Mouse (Mus musculus): ENCODE data around the gene Mgl2.
"Not testable (repeated sequence)": the region's sequence is repeated elsewhere in the genome, so short reads cannot be mapped to it uniquely, and the experiment has no call there.

Gene Mgl2

GRCm38 (mm10) chr11:70129926-70130379 lies at the start of gene Mgl2:
Mgl2 (plus strand) TSS chr11:70130329.
- no peak for DNase-seq (ENCODE audit: low spot score in 2 of 2)

GRCm38 (mm10) chr11:70080803-70081590 lies 49.1 kb upstream of the Mgl2 start:
- DNase-seq (ENCODE audit: low spot score in 2 of 2), result no peak

GRCm38 (mm10) chr11:70084563-70084962 lies 45.6 kb upstream of the Mgl2 start:
- no peak for DNase-seq (ENCODE audit: low spot score in 2 of 2)

- DNase-seq (ENCODE audit: low spot score in 2 of 2), result no peak
Observed at GRCm38 (mm10) chr11:70091986-70092783, 37.9 kb upstream of the Mgl2 start, which contains the start of gene Asgr2. Asgr2 (plus strand) TSS chr11:70092644.

GRCm38 (mm10) chr11:70097396-70097795 lies 32.7 kb upstream of the Mgl2 start:
- DNase-seq (ENCODE audit: low spot score in 2 of 2), result no peak

GRCm38 (mm10) chr11:70099102-70099501 lies 31.0 kb upstream of the Mgl2 start:
- no peak for DNase-seq (ENCODE audit: low spot score in 2 of 2)

- no peak for DNase-seq (ENCODE audit: low spot score in 2 of 2)
Observed at GRCm38 (mm10) chr11:70099809-70100208, 30.3 kb upstream of the Mgl2 start.

- DNase-seq (ENCODE audit: low spot score in 2 of 2), result no peak
Observed at GRCm38 (mm10) chr11:70103701-70104315, 26.3 kb upstream of the Mgl2 start.

GRCm38 (mm10) chr11:70107085-70107484 lies 23.0 kb upstream of the Mgl2 start:
- no peak for DNase-seq (ENCODE audit: low spot score in 2 of 2)

GRCm38 (mm10) chr11:70110146-70110545 lies 20.0 kb upstream of the Mgl2 start:
- DNase-seq (ENCODE audit: low spot score in 2 of 2), result peak in 1 of 2 experiments; percentile 3

- DNase-seq (ENCODE audit: low spot score in 2 of 2), result no peak
Observed at GRCm38 (mm10) chr11:70114562-70114961, 15.6 kb upstream of the Mgl2 start.

GRCm38 (mm10) chr11:70115901-70116300 lies 14.2 kb upstream of the Mgl2 start:
- DNase-seq (ENCODE audit: low spot score in 2 of 2), result no peak

GRCm38 (mm10) chr11:70135001-70135400 lies 4.9 kb downstream of the Mgl2 start:
- DNase-seq (ENCODE audit: low spot score in 2 of 2), result not testable (repeated sequence)

GRCm38 (mm10) chr11:70135925-70136324 lies 5.8 kb downstream of the Mgl2 start:
- DNase-seq (ENCODE audit: low spot score in 2 of 2), result not testable (repeated sequence)

GRCm38 (mm10) chr11:70139171-70139570 lies 9.0 kb downstream of the Mgl2 start:
- no peak for DNase-seq (ENCODE audit: low spot score in 2 of 2)

- no peak for DNase-seq (ENCODE audit: low spot score in 2 of 2)
Observed at GRCm38 (mm10) chr11:70151072-70151471, 20.9 kb downstream of the Mgl2 start.

- not testable (repeated sequence) for DNase-seq (ENCODE audit: low spot score in 2 of 2)
Observed at GRCm38 (mm10) chr11:70155897-70156296, 25.8 kb downstream of the Mgl2 start, which contains the start of gene Clec10a. Clec10a (plus strand) TSS chr11:70156197.

GRCm38 (mm10) chr11:70162336-70162735 lies 32.2 kb downstream of the Mgl2 start:
- no peak for DNase-seq (ENCODE audit: low spot score in 2 of 2)

GRCm38 (mm10) chr11:70165972-70166921 lies 36.1 kb downstream of the Mgl2 start:
- DNase-seq (ENCODE audit: low spot score in 2 of 2), result no peak

GRCm38 (mm10) chr11:70168136-70168535 lies 38.0 kb downstream of the Mgl2 start:
- no peak for DNase-seq (ENCODE audit: low spot score in 2 of 2)

GRCm38 (mm10) chr11:70169471-70169870 lies 39.3 kb downstream of the Mgl2 start:
- DNase-seq (ENCODE audit: low spot score in 2 of 2), result peak in 1 of 2 experiments; percentile 20
